Mouse (Mus musculus) gastrocnemius, postnatal 4 days (tissue): ENCODE measurements around the gene RPS10-NUDT3. TPM values are rescaled to one million over a fixed set of nuclear protein-coding genes. Genes with fewer than 3 reads are reported as not detected.

Experiments
- DNase-seq, 2 experiments: peaks; one replicate each; pipeline ENCODE4 v3.0.0; 2021 to 2022; ENCODE audit warnings: low spot score in 2 of 2, mixed read lengths in 2 of 2
- long read RNA-seq, 2 experiments: library from polyadenylated mRNA; stranded (forward); transcript quantifications; one replicate each; pipeline ENCODE4 v2.0.0; 2021
- total RNA-seq, 2 experiments: library from RNA; stranded (reverse); gene quantifications; 2 replicates each; pipeline ENCODE4 v1.2.3; 2021

Gene RPS10-NUDT3
- total RNA-seq = not detected
- long read RNA-seq, experiment 1 = 0 reads
- long read RNA-seq, experiment 2, partial matches to known transcripts = 1 of 2 reads
- long read RNA-seq, experiment 2, other reads (novel, unspliced or antisense) = 1 of 2 reads

GRCm38 (mm10) chr17:27634871-27635574 is at the start of gene RPS10-NUDT3:
Gene RPS10-NUDT3 (minus strand): TSS chr17:27635222.
- peak; percentile 80 to 90 for DNase-seq

- no peak for DNase-seq
Measured at GRCm38 (mm10) chr17:27678924-27679813, 44.1 kb upstream of the RPS10-NUDT3 start.

DNA sequence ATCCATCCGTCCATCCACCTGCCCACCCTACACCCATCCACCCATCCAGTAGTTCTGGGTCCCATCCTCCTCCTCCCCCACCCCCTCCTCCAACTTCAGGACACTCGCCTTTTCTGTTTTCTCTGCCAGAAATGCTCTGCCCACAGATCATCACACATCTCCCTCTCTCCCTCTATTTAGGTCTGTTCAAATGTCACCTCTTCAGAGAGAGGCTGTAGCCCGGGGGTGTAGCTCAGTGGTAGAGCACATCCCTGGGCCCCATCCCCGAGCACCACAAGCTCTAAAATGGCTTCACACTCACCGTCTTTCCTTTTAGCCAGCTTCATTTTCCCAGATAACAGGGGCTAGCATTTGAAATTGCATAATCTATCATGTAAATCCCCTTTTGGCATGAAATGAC is 42.7 kb upstream of the RPS10-NUDT3 start:
- no peak for DNase-seq

DNA sequence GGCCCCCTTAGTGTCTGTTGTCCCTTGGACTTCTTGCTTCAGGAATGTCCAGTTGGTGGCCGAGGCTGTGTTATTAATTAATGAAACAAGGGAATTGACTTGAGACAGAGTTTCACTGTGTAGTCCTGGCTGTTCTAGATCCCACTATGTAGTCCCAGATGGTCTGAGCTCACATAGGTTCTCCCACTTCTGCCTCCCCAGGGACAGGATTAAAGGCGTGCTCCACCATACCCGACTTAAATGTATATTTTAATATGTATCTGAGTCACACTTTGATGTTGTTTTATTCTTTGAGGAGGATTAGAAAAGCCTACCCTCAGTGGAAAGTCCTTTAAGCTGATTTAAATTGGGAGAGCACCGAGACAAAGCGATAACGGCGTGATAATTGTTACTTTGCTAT is 41.2 kb upstream of the RPS10-NUDT3 start:
- DNase-seq = no peak

DNA sequence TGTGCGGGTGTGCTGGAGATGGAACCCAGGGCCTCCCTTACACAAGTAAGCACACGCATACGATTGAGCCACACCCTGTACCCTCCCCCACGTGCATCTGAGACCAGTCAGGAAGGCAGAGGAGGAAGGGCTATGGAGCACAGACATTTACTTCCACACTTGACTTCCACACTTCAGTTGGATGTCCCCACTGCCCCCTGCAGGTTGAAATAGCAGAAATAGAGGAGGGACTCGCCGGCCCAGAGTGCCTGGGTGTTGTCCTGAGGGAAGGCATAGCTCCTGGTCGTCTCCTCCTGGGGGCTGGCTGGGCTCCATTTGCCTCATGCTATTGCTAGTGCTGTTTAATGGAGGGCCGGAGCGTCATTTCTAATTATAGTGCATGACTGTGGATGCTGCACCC is 40.4 kb upstream of the RPS10-NUDT3 start:
- no peak for DNase-seq

DNA sequence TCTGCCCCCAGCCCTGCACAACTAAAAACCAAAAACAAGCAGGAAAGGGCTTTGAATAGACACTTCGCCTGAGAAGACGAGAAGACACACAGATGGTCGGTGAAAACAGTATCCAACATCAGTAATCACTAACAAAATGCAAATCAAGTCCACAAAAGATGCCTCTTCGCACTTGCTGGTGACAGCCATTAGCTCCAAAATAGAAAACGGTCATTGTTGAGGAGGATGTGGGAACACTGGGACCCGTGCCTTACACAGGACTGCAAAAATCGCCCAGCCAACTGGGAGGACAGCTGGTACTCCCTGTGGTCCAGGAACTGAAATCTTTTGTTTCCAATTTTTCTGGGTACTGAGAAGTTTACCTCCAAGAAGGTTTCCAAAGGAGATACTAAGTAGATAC is 38.9 kb upstream of the RPS10-NUDT3 start:
- DNase-seq = no peak

DNA sequence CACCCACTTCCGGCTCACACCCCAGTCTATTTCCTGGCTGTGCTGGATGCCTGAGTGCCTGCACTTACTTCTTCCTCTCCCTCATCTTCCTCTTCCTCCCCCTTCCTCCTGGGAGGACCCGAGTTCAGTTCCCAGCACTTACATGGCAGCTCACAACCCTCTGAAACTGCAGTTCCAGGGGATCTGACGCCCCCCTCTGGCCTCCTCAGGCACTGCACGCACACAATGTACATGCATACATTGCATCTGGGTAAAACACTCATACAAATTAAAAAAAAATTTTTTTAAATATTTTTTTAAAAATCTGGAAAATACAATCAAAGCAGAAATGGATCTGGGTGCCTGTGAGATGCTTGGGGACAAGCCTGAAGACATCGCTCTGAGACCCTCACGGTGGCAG is 36.7 kb upstream of the RPS10-NUDT3 start:
- DNase-seq = no peak

DNA sequence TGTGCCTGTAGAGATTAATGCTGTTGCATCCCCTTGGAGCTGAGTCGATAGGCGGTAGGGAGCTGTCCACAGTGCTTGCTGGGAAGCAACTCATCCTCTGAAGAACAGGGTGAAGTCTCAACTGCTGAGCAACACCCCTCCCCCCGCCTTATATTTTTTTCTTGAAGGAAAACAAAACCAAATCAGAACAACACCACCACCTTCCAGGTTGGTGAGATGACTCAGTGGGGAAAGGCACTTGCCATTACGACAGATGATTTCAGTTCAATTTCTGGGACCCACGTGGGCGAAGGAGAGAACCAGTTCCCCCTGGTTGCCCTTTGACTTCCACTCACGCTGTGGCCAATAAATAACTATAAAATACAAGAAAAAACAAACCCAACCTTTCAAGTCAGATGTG is 23.7 kb upstream of the RPS10-NUDT3 start:
- DNase-seq = no peak

GRCm38 (mm10) chr17:27657123-27657522 is 22.1 kb upstream of the RPS10-NUDT3 start:
- no peak for DNase-seq

DNA sequence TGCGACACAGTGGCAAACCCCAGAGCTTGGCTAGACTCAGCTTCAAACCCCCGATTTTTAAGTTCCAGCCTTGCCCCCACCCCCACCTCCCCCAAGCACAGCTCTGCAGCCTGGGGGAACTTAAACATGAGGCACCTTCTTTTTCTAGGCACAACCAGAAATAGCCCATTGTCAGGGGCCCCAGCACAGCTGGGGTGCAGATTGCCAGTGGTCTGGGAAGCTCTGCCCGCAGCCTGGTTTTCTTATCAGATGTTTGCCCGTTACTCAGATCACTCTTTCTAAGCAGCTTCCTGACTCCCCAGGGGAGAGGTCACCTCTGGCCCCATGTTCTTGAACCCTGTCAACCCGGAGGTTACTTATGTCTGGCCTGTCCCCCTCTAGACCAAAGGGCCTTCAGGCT is 21.4 kb upstream of the RPS10-NUDT3 start:
- no peak for DNase-seq

GRCm38 (mm10) chr17:27656011-27656399 is 21.0 kb upstream of the RPS10-NUDT3 start:
- no peak for DNase-seq

- no peak for DNase-seq
Measured at GRCm38 (mm10) chr17:27655089-27656010, 20.3 kb upstream of the RPS10-NUDT3 start, which contains the start of gene Pacsin1. Gene Pacsin1 (plus strand): TSS chr17:27655509.

- DNase-seq = no peak
Measured at GRCm38 (mm10) chr17:27653253-27653959, 18.4 kb upstream of the RPS10-NUDT3 start.

DNA sequence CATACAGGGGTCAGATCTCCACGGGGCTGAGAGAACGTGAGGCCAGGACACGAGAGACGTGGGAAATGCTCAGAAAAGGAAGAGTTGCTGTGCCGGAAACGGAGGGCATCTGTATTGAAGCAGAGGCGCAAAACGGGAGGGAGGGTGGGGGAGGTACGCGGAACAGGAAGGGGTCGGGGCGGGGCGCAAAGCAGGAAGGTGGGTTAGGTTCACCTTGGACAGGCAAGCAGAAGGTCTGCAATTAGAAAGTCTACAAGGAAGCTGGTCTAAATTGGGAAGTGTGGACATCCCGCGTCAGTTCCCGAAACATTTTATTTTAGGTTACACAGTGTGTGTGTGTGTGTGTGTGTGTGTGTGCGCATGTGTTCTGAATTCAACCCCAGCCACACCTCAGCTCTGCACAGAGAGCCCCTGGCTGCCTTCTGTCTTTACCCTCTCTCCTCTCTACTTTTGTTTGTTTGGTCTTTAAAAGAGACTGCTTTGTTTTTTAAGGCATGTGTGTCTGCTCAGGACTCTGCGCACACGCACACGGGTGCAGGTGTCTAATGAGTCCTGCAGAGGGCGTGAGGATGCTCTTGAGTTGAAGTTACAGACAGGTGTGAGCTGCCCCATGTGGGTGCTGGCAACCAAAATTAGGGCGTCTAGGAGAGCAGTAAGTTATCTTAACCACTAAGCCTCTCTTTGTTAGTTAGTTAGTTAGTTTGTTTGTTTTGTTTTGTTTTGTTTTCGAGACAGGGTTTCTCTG is 17.2 kb upstream of the RPS10-NUDT3 start:
- DNase-seq = no peak

GRCm38 (mm10) chr17:27650586-27650985 is 15.6 kb upstream of the RPS10-NUDT3 start:
- DNase-seq = no peak

DNA sequence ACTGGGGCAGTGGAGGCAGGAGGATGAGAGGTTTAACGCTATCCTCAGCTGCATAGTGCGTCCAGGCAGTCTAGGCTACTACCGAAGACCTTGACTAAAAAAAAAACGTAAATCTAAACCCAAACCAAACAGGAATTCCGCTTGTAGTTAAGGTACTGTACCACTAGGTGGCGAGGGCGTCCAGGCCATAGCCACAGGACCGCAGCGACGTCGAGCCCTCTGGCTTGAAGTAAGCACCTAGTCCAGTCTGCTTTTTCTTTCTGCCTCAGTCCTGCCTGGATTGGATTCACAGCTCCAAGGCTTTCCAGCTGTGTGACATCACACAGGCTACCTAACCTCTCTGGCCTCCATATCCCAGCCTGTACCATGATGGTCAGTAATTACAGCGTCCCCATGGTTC is 15.1 kb upstream of the RPS10-NUDT3 start:
- DNase-seq = no peak

DNA sequence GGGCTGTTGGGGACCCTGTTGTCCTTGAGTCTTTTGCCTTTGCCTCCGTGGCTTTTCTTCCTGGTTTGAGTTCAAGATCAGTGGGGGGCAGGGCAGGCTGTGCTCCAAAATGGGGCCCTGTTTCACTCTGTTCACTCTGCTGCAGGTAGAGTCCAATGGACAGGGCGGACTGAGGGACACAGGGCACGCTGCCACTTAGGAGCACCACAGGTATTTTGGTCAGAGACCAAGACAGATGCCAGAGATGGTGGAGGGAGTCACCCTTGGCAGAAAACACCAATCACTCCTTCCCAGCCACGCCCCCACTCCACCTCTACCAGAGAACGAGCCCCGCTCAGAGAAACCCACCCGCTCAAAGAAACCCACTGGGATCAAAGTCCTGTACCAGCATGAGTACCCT is 10.8 kb upstream of the RPS10-NUDT3 start:
- no peak for DNase-seq

- DNase-seq = no peak
Measured at GRCm38 (mm10) chr17:27644572-27644971, 9.6 kb upstream of the RPS10-NUDT3 start.

DNA sequence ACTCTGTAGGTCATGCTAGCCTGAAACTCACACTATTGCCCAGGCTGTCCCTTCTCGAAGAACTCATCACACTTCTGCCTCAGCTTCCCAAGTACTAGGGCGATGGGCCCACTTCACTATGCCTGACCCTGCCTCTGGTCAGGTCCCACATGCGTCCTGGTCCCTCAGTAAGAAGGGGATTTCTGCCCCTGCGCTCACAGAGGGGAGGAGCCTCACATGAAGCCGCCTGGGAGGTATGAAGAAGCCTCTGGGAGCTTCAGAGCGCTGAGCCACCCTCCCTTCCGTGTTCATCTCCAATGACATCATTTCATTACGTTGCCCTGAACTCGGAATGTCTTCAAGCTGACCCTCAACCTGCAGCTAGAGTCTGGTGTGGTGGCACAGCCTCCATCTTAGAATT is 8.7 kb upstream of the RPS10-NUDT3 start:
- no peak for DNase-seq

- no peak for DNase-seq
Measured at GRCm38 (mm10) chr17:27643101-27643500, 8.1 kb upstream of the RPS10-NUDT3 start.
